Mouse (Mus musculus): Measurements from ENCODE around the gene Arhgap44. TPM values are rescaled to one million over a fixed set of nuclear protein-coding genes. Genes with fewer than 3 reads are reported as not detected.

Gene Arhgap44
- polyA plus RNA-seq, 1 experiment from 2014 or later = 13.1 TPM

- POLR2A ChIA-PET = no interaction called here
Observed at GRCm38 (mm10) chr11:65170121-65170750, 7.5 kb upstream of the Arhgap44 start.

GRCm38 (mm10) chr11:65161881-65162766, 637 bp downstream of the Arhgap44 start:
- ChIA-PET POLR2A (interaction anchor here (0.7 kb wide), 1 partner anchor 370 kb away, joined by 3 read pairs; no protein-coding TSS in a partner anchor), CTCF (no interaction called here)
- TF ChIP-seq CTCF (IDR thresholded peaks at IDR 0.05) = no peak
- in situ Hi-C loops (cut with MboI; ENCODE audit: low pct_unique_long_range_greater_than_20kb) = no loop called here
- ATAC-seq (peak; percentile 72), DNase-seq (ENCODE audit: low read depth, low spot score) (no peak)
- peaks cover 19% of the 10 kb centered on the region for H3K27me3 ChIP-seq

More at GRCm38 (mm10) chr11:65170121-65170750, 7.5 kb upstream of the Arhgap44 start:
- CTCF ChIA-PET = no interaction called here
- ATAC-seq (no peak), DNase-seq (ENCODE audit: low read depth, low spot score) (no peak)
- in situ Hi-C loops (cut with MboI; ENCODE audit: low pct_unique_long_range_greater_than_20kb) = no loop called here
- TF ChIP-seq CTCF (IDR thresholded peaks at IDR 0.05) = no peak
- peaks cover 30% of the 10 kb centered on the region for H3K27me3 ChIP-seq

GRCm38 (mm10) chr11:65160991-65161880, 1.5 kb downstream of the Arhgap44 start:
- ATAC-seq (no peak), DNase-seq (ENCODE audit: low read depth, low spot score) (no peak)
- ChIA-PET CTCF (no interaction called here), POLR2A (interaction anchor here (0.7 kb wide), 1 partner anchor 371 kb away, joined by 3 read pairs; no protein-coding TSS in a partner anchor)
- in situ Hi-C loops (cut with MboI; ENCODE audit: low pct_unique_long_range_greater_than_20kb) = no loop called here
- H3K27me3 ChIP-seq = peaks cover 14% of the 10 kb centered on the region
- TF ChIP-seq CTCF (IDR thresholded peaks at IDR 0.05) = no peak

- ATAC-seq (no peak), DNase-seq (ENCODE audit: low read depth, low spot score) (no peak)
- CTCF ChIA-PET = no interaction called here
- in situ Hi-C loops (cut with MboI; ENCODE audit: low pct_unique_long_range_greater_than_20kb) = no loop called here
- TF ChIP-seq CTCF (IDR thresholded peaks at IDR 0.05) = no peak
- peaks cover 5% of the 10 kb centered on the region for H3K27me3 ChIP-seq
- POLR2A ChIA-PET = no interaction called here
Observed at GRCm38 (mm10) chr11:65159791-65160190, 3.0 kb downstream of the Arhgap44 start, which contains the start of gene 1700086D15Rik. TSS of gene 1700086D15Rik (minus strand) at chr11:65159891.

- CTCF ChIA-PET = no interaction called here
- DNase-seq (ENCODE audit: low read depth, low spot score) = no peak
- H3K27me3 ChIP-seq = peaks cover under 1% of the 10 kb centered on the region
- ATAC-seq = no peak
- in situ Hi-C loops (cut with MboI; ENCODE audit: low pct_unique_long_range_greater_than_20kb) = no loop called here
- POLR2A ChIA-PET = no interaction called here
- no peak for TF ChIP-seq CTCF (IDR thresholded peaks at IDR 0.05)
Observed at GRCm38 (mm10) chr11:65158658-65158990, 4.1 kb downstream of the Arhgap44 start.

- no peaks in the 10 kb centered on the region for H3K27me3 ChIP-seq
- in situ Hi-C loops (cut with MboI; ENCODE audit: low pct_unique_long_range_greater_than_20kb) = no loop called here
- no peak for TF ChIP-seq CTCF (IDR thresholded peaks at IDR 0.05)
- DNase-seq (ENCODE audit: low read depth, low spot score) (no peak), ATAC-seq (no peak)
- ChIA-PET POLR2A (no interaction called here), CTCF (no interaction called here)
Observed at GRCm38 (mm10) chr11:65157966-65158657, 4.6 kb downstream of the Arhgap44 start.

- no peaks in the 10 kb centered on the region for H3K27me3 ChIP-seq
- ChIA-PET POLR2A (no interaction called here), CTCF (interaction anchor here (1.8 kb wide), 1 partner anchor 30 kb away, joined by 4 read pairs; no protein-coding TSS in a partner anchor)
- DNase-seq (ENCODE audit: low read depth, low spot score) = no peak
- in situ Hi-C loops (cut with MboI; ENCODE audit: low pct_unique_long_range_greater_than_20kb) = no loop called here
- TF ChIP-seq CTCF (IDR thresholded peaks at IDR 0.05) = no peak
- no peak for ATAC-seq
Observed at GRCm38 (mm10) chr11:65153006-65153405, 9.8 kb downstream of the Arhgap44 start.

- ChIA-PET POLR2A (no interaction called here), CTCF (no interaction called here)
- DNase-seq (ENCODE audit: low read depth, low spot score) (no peak), ATAC-seq (no peak)
- no peaks in the 10 kb centered on the region for H3K27me3 ChIP-seq
- in situ Hi-C loops (cut with MboI; ENCODE audit: low pct_unique_long_range_greater_than_20kb) = no loop called here
- no peak for TF ChIP-seq CTCF (IDR thresholded peaks at IDR 0.05)
Observed at GRCm38 (mm10) chr11:65148441-65148840, 14.3 kb downstream of the Arhgap44 start.

- POLR2A ChIA-PET = no interaction called here
- CTCF ChIA-PET = no interaction called here
- TF ChIP-seq CTCF (IDR thresholded peaks at IDR 0.05) = no peak
- ATAC-seq = no peak
- in situ Hi-C loops (cut with MboI; ENCODE audit: low pct_unique_long_range_greater_than_20kb) = no loop called here
- no peaks in the 10 kb centered on the region for H3K27me3 ChIP-seq
- no peak for DNase-seq (ENCODE audit: low read depth, low spot score)
Observed at GRCm38 (mm10) chr11:65142838-65143417, 19.8 kb downstream of the Arhgap44 start.

GRCm38 (mm10) chr11:65139030-65139429, 23.7 kb downstream of the Arhgap44 start:
- ATAC-seq (no peak), DNase-seq (ENCODE audit: low read depth, low spot score) (no peak)
- no peak for TF ChIP-seq CTCF (IDR thresholded peaks at IDR 0.05)
- ChIA-PET CTCF (interaction anchor here (1.4 kb wide), 1 partner anchor 18 kb away, joined by 3 read pairs; no protein-coding TSS in a partner anchor), POLR2A (no interaction called here)
- in situ Hi-C loops (cut with MboI; ENCODE audit: low pct_unique_long_range_greater_than_20kb) = no loop called here
- H3K27me3 ChIP-seq = no peaks in the 10 kb centered on the region

All from Patski (cell line).